8 mouse cellular contexts compared by ENCODE assay signal in genomic region chr6:54566546-54566919, GRCm38 (mm10). TPM values are rescaled to one million over a fixed set of nuclear protein-coding genes. Genes with fewer than 3 reads are reported as not detected.
A peak's percentile ranks its signal among the peaks of the same experiment; 100 is the strongest.
DNase-seq lines count a peak whose midpoint lies in the region; ATAC-seq lines count a peak whose summit lies in the region.

No protein-coding gene starts in this region.

- peaks cover 20% of the 10 kb centered on the region for H3K27me3 ChIP-seq in heart, embryonic 13.5 days (replicated peaks)
- no peaks in the 10 kb centered on the region for H3K27me3 ChIP-seq in hindbrain, embryonic 12.5 days
- no peaks in the 10 kb centered on the region for H3K27me3 ChIP-seq in midbrain, embryonic 11.5 days (ENCODE audit: control insufficient read depth, insufficient read depth, low read length)

- DNase-seq in heart, adult 8-10 months (ENCODE audit: low spot score), result no peak
- peak; percentile 32 for DNase-seq in MN1 (ENCODE audit: low spot score)
- DNase-seq in midbrain, embryonic 11.5 days (ENCODE audit: low spot score, missing footprints), result no peak
- no peak for DNase-seq in urinary bladder, adult 18-20 months (ENCODE audit: low spot score in 2 of 2)
- no peak for DNase-seq in adrenal gland, adult 8-10 months

- no peaks in the 10 kb centered on the region for H3K9me3 ChIP-seq in heart, embryonic 13.5 days
- H3K9me3 ChIP-seq in hindbrain, embryonic 12.5 days (replicated peaks), result no peaks in the 10 kb centered on the region
- no peaks in the 10 kb centered on the region for H3K9me3 ChIP-seq in midbrain, embryonic 11.5 days (ENCODE audit: control insufficient read depth, low read length)

- H3K4me3 ChIP-seq in heart, embryonic 13.5 days, result peak overlapping the region; percentile 69
- peak overlapping the region; percentile 50 for H3K4me3 ChIP-seq in hindbrain, embryonic 12.5 days
- peak overlapping the region; percentile 64 for H3K4me3 ChIP-seq in midbrain, embryonic 11.5 days (ENCODE audit: low read depth, low read length)

- ATAC-seq in heart, embryonic 13.5 days (ENCODE audit: extremely low read depth, insufficient number of reproducible peaks, low FRiP score, low TSS enrichment), result no peak
- peak; percentile 13; the same call in 1 of the 2 replicates for ATAC-seq in hindbrain, embryonic 12.5 days (ENCODE audit: low FRiP score)
- ATAC-seq in midbrain, embryonic 11.5 days (ENCODE audit: low FRiP score), result no peak
- no peak for ATAC-seq in cerebellum, adult (ENCODE audit: insufficient number of reproducible peaks, low FRiP score, low TSS enrichment)

- H3K36me3 ChIP-seq in heart, embryonic 13.5 days, result no peaks in the 10 kb centered on the region
- H3K36me3 ChIP-seq in hindbrain, embryonic 12.5 days, result no peaks in the 10 kb centered on the region
- H3K36me3 ChIP-seq in midbrain, embryonic 11.5 days (ENCODE audit: control insufficient read depth, insufficient read depth, low read length), result no peaks in the 10 kb centered on the region

- WGBS in heart, embryonic 13.5 days, result 13% methylated on average over 6 of the region's 6 CpGs
- WGBS in hindbrain, embryonic 12.5 days, result 3% methylated on average over 6 of the region's 6 CpGs
- 12% methylated on average over 6 of the region's 6 CpGs for WGBS in midbrain, embryonic 11.5 days

- peaks cover 27% of the 10 kb centered on the region for H3K4me1 ChIP-seq in heart, embryonic 13.5 days
- peaks cover 65% of the 10 kb centered on the region for H3K4me1 ChIP-seq in hindbrain, embryonic 12.5 days
- H3K4me1 ChIP-seq in midbrain, embryonic 11.5 days (ENCODE audit: control insufficient read depth, insufficient read depth, low read length), result peaks cover 27% of the 10 kb centered on the region

- H3K4me2 ChIP-seq in heart, embryonic 13.5 days, result peak overlapping the region; percentile 97
- peak overlapping the region; percentile 64 for H3K4me2 ChIP-seq in hindbrain, embryonic 12.5 days (replicated peaks)
- peak overlapping the region; percentile 83 for H3K4me2 ChIP-seq in midbrain, embryonic 11.5 days

- H3K27ac ChIP-seq in heart, embryonic 13.5 days (replicated peaks), result 0 out of 2 replicates have a peak overlapping the region, but pooled peaks have one; percentile 24
- H3K27ac ChIP-seq in hindbrain, embryonic 12.5 days, result peak overlapping the region; percentile 92
- peak overlapping the region; percentile 92 for H3K27ac ChIP-seq in midbrain, embryonic 11.5 days (ENCODE audit: low read depth, low read length)

- peak overlapping the region; percentile 83 for H3K9ac ChIP-seq in heart, embryonic 13.5 days
- H3K9ac ChIP-seq in hindbrain, embryonic 12.5 days, result peak overlapping the region; percentile 73
- H3K9ac ChIP-seq in midbrain, embryonic 11.5 days (ENCODE audit: low read length), result peak overlapping the region; percentile 87

RNA-seq across cellular contexts. Expression of gene Scrn1, which starts 0.2 kb away (rescaled TPM):
- 9.5 and 13.0 TPM in 2 replicates for polyA plus RNA-seq in heart, embryonic 13.5 days (2015; fragmentation: Nextera tagmentation; extraction: Ambion mirVana)
- 1 to 10 TPM; 5.8 to 6.8 (median 6.4) TPM for total RNA-seq in heart, adult 8-10 months (2022)
- 79.3 and 89.4 TPM in 2 replicates for polyA plus RNA-seq in hindbrain, embryonic 12.5 days (2016; fragmentation: Nextera tagmentation; extraction: Ambion mirVana)
- 69.5 and 73.3 TPM in 2 replicates for polyA plus RNA-seq in midbrain, embryonic 11.5 days (2014; fragmentation: Nextera tagmentation; extraction: Ambion mirVana)
- total RNA-seq in adrenal gland, adult 8-10 months (2022), result 10 to 100 TPM; 34.1 to 73.9 (median 49.6) TPM

RNA-seq across cellular contexts. Expression of gene Plekha8, which starts 28.4 kb away (rescaled TPM):
- polyA plus RNA-seq in heart, embryonic 13.5 days (2015; fragmentation: Nextera tagmentation; extraction: Ambion mirVana), result 6.4 and 7.5 TPM in 2 replicates
- total RNA-seq in heart, adult 8-10 months (2022), result 1 to 10 TPM; 6.7 to 9.2 (median 8.3) TPM
- 17.7 and 19.4 TPM in 2 replicates for polyA plus RNA-seq in hindbrain, embryonic 12.5 days (2016; fragmentation: Nextera tagmentation; extraction: Ambion mirVana)
- polyA plus RNA-seq in midbrain, embryonic 11.5 days (2014; fragmentation: Nextera tagmentation; extraction: Ambion mirVana), result 21.0 and 22.5 TPM in 2 replicates
- total RNA-seq in adrenal gland, adult 8-10 months (2022), result 10 to 100 TPM; 19.1 to 25.4 (median 20.4) TPM

RNA-seq across cellular contexts. Expression of gene Fkbp14, which starts 30.6 kb away (rescaled TPM):
- polyA plus RNA-seq in heart, embryonic 13.5 days (2015; fragmentation: Nextera tagmentation; extraction: Ambion mirVana), result 24.0 and 24.1 TPM in 2 replicates
- total RNA-seq in heart, adult 8-10 months (2022), result 1 to 10 TPM; 7.4 to 9.1 (median 8.3) TPM
- 21.0 and 26.4 TPM in 2 replicates for polyA plus RNA-seq in hindbrain, embryonic 12.5 days (2016; fragmentation: Nextera tagmentation; extraction: Ambion mirVana)
- polyA plus RNA-seq in midbrain, embryonic 11.5 days (2014; fragmentation: Nextera tagmentation; extraction: Ambion mirVana), result 14.5 and 18.0 TPM in 2 replicates
- 10 to 100 TPM; 27.0 to 38.9 (median 31.5) TPM for total RNA-seq in adrenal gland, adult 8-10 months (2022)

Comparison
In these comparisons a context has a peak if more than half of its experiments do, and no peak if none do; other contexts are left out.
1. H3K27ac ChIP-seq: peak in every context shown above with its lines; median percentile 92 in hindbrain, embryonic 12.5 days; 92 in midbrain, embryonic 11.5 days; 24 in heart, embryonic 13.5 days.